Mouse (Mus musculus) CD8-positive naive resting alpha-beta T cell, adult 2 months (primary cell): ENCODE data around the gene Arsg.

Source experiments
- DNase-seq, 2 experiments: peaks; one replicate each; pipeline ENCODE4 v3.0.0; 2022; ENCODE audit warnings: low read depth in 2 of 2, low spot score in 2 of 2

Arsg gene

DNA sequence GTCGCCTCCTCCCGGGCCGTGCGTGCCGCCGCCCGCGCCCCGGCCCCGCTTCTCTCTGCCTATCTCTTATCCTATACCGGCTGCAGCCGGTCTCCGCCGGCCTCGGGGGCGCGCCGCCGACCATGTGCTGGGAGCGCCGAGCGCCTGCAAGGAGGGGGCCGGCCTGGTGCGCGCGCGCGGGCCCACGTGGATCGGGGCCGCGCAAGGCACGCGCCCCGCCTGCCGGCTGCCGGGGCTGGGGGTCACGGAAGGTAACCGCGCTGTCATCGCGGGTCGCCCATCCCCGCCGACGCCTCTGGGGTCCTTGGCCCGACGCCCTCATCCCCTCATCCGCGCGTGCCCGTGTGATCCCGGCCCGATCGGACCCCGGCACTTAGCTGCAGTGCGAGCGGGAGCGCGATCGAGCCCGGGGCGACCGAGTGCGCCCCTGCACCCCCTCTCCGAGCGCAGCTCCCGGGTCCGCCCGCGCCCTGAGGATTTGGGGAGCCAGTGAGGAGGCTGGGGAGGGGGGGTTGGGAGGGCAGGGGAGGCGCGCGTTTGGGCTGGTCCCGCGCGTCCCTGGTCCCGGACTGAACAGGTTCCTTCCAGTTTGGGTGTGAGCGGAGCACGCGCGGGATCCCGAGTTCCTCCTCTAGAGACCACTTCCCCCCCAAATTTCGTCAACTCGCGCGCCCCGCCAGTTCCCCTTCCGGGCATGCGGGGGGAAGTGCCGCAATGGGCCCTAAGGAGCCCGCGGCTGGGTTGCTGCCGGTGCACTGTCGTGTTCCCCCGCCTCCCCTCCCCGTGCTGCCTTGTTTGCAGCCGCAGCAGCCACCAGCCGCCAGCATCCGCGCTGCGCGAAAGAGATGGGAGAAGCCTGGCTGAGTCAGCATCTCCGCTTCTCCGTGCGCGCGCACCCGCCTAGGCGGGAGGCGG lies at the start of gene Arsg, which contains the start of gene Slc16a6:
Gene Arsg (plus strand): TSS at position 204 of the 915 bp plus-strand sequence.
Gene Slc16a6 (minus strand): TSS at position 428 of the 915 bp plus-strand sequence.
- DNase-seq: peak; percentile 87 to 90

- peak; percentile 99 to 100 for DNase-seq
These were observed 47.5 kb upstream of the Arsg start, which contains the start of gene Amz2 for GRCm38 (mm10) chr11:109425392-109426271. Amz2 (plus strand) TSS chr11:109425946.

GRCm38 (mm10) chr11:109426272-109426586 lies 46.9 kb upstream of the Arsg start:
- no peak for DNase-seq

GRCm38 (mm10) chr11:109427353-109427752 lies 45.8 kb upstream of the Arsg start:
- DNase-seq: no peak

GRCm38 (mm10) chr11:109434233-109434798 lies 38.9 kb upstream of the Arsg start:
- no peak for DNase-seq

DNA sequence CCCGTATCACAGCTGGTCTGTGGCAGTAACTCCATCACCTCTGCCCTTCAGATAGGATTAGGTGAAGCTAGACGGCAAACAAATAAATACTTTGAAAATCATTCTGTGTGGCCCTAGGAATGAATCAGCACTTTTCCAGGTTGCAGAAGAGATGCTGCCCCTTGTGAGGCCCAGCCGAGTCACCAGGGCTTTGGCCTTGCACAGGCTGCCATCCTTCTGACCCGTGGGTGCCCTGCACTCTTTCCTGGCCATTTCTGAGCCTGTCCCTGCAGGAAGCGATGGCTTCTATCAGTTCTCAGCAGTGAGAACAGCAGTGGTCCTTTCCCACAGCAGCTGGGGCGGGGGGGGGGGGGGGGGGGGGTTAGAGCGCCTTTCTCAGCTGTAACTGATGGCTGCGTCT lies 36.3 kb upstream of the Arsg start:
- no peak for DNase-seq

DNA sequence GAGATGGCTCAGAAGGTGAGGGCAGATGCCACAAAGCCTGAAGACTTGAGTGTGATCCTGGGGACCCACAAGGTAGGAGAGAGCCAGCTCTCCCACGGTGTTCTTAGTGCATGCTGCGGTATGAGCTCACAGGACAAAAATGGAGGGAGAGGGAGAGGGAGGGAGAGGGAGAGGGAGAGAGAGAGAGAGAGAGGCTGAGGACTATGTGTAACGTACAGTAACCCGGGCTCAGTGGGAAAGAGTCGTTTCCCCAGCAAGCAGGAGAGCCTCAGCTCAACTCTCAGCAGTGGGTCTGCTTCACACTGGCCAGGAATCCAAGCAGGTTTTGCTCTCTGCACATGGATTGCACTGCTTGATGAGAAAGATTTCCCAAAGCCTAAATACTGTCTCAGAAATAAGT lies 34.0 kb upstream of the Arsg start:
- no peak for DNase-seq

DNA sequence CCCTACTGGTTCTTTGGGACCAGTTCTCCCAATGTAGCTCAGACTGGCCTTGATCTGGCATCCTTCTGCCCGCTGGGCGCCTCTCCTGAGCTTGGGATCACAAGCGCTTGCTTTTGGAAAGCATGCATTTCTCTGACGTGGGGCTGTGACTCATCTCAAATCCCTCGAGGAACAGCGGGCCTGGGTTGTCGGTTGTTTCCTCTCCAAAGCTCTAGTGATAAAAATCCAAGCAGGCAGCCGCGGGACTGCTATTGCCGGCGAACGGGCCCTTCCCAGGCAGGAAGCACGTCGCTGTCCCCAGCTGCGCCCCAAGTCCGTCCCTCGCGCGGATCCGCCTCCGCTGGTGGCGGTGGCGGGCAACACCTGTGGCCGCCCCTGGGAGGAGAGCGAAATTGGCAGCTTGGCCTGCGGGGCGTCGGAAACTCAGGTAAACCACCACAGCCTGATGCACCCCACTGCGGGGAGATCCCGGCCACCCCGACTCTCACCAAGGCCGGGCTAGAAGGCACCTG lies 33.3 kb upstream of the Arsg start:
- DNase-seq: peak; percentile 76

DNA sequence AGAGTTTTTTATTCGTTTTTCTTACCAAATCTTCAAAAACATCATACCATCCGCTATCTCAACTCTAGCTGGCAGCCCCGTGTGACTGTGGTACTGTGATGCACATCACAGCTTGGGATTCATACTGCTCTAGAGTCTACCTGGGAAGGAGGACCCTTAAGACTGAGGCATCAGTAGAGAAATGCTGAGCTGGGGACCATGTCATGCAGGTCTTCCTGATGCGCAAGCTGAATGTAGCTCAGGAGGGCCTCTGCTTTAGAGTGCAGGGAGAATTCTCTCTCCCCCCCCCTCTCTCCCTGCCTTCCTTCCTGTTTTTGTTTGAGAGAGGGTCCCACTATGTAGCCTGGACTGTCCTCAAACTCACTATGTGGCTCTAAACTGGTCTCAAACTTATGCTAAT lies 32.5 kb upstream of the Arsg start:
- DNase-seq: no peak

DNA sequence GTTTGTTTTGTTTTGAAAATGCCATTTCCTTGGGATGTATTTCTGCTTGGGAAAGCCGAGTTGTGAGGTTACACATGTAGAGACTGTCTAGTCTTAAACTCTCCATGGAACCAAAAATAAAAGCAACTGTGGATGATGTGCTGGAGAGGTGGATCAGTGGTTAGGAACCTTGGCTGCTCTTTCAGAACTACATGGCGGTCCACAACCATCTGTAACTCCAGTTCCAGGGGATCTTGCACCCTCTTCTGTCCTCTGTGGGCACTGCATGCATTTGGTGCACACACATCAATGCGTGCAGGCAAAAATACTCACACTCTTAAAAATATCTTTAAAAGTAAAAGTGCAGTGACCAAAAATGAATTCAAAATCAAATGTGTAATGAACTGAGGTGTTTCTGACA lies 32.1 kb upstream of the Arsg start:
- peak; percentile 33 to 67 for DNase-seq

GRCm38 (mm10) chr11:109442166-109442730 lies 30.9 kb upstream of the Arsg start:
- no peak for DNase-seq

DNA sequence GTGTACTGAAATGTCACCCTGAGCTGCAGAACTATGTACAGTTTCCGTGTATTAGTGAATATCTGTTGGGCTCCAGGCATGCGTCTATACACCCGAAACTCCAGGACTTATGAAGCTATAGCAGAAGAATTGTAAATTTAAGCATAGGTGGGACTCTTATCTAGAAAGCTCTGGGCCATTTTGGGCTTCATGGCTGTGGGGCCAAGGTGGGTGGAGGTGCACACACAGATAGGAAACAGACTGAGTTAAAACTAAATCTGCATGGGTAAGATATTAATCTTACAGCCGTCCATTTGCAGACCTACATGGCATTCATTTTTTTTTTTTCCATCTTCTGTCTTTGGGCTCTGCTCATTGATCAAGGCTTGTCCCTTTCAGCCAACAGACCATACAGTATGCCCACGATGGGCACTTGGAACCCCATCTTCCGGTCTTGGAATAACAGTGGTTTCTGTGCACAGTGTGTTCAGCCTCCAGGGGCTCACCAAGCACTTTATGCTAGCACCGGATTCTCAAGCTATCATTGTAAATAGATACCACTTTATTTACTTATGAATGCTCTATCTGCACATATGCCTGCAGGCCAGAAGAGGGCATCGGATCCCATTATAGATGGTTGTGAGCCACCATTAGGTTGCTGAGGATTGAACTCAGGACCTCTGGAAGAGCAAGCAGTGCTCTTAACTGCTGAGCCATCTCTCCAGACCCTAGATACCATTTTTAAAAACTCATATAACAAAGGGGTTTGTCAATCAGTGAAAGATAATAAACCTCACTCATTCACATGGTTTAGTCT lies 29.5 kb upstream of the Arsg start:
- DNase-seq: no peak

DNA sequence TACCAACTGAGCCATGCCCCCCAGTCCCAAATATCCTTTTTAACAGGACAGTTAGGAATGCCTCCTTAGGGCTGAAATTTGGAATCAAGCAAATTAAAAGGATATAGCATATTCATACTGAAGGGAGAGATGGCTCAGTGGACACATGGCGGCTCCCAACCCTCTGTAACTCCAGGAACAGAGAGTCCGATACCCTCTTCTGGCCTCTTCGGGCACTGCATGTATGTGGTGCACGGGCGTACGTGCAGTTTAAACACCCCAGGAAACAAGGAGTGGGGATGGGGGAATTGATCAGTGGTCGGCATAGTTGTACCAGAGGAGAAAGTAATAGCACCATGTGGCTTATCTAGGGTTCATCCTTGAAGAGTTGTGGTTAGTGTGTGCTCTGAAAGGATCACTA lies 28.6 kb upstream of the Arsg start:
- peak in 1 of 2 experiments; percentile 48 for DNase-seq

DNA sequence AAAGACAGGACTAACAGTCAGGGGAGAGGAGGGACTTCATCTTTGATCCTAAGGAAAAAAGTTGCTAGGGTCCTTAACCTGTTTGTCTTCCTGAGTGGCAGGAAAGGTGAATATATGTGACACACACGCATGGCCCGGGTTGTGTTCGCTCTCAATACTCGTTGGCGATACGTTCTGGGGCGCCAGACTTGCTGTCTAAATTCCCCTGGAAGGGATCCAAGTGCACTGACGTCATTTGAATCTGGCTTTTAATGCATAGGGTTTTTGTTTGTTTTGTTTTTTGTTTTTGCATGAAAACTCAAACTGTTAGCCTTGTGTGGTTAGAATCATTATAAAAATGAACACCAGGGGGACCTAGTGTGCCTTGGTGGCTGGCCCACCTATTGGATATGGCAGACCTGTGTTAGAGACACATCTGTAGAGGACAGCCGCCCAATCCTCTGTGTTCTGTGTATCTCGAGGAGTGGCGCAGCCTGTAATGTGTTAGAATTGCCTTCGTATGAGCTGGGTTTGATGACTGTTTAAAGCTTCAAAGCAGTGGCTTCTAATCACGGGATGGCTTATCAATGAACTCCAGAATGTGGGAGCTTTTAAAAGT lies 27.6 kb upstream of the Arsg start:
- peak in 1 of 2 experiments; percentile 71 for DNase-seq

- no peak for DNase-seq
These were observed 22.0 kb upstream of the Arsg start for GRCm38 (mm10) chr11:109451169-109451568.

DNA sequence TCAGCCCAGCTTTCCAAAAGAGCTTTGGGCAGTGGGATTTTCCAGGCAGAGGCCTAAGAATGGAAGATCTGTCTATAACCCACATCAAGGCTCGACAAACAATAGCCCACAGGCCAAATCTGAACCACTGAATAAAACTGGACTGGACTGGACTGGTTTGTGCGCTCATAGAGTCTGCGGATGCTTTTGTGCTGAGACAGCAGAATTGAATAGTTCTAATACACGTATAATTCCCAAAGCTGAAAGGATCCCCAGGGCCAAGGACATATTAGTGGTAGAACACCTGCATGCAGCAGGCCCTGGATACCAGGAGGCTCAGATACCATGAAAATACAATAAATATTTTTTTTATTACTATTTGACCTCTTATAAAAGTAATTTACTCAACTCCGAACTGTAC lies 16.9 kb upstream of the Arsg start:
- DNase-seq: no peak

DNA sequence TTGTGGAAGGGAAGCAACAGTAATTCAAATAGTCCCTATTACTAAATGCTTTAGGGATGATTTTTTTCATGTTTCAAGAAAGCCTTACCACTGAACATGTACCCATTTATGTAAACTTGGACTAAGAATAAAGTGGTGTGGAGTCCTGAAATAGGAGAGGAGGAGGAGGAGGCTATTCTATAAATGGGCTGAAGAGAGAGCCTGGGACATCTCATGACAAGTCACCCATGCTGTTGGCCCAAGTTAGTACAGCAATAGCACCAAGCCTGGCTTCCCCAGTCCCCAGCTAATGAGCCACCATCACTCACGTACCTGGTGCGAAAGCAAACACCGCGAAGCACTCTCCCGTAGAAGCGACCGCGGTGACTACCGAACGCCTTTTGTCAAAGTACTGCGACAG lies 15.0 kb upstream of the Arsg start:
- no peak for DNase-seq

- no peak for DNase-seq
These were observed 12.6 kb upstream of the Arsg start for GRCm38 (mm10) chr11:109460586-109460985.

DNA sequence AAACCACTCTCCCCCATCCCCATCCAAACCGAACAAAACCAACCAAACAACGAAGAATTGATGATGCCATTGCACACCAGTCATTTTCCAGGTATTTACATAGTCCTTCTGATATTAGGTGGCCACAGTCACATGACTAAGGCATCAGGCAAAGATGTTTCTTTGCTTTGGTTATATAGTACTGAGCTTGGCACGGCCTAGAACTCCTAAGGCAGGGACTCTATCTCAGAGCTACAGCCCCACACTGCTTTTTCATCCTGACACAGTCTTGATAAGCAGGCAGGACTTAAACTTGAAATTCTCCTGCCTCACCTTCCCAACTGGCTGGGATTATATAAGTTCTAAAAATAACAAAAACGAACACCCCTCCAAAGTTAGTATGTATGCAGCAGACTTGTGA lies 8.1 kb upstream of the Arsg start:
- no peak for DNase-seq

DNA sequence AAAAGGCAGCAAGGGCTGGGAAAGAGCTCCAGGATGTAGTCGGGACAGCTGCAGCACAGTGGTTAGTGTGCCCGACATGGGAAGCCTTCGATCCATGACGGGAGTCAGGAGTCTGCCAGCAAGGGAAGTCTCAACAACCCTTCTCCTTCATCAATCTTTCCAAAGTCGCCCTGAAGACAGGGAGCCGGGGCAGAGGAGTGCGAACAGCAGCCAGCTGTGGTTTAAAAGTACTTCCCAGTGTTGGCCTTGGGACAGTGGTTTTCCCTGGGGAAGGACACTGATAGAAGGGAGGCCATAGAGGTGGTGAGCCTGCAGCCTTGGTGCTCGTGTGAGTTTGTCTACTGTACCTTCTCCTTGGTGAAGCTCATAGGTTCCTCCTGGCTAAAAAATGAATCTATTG lies 6.2 kb upstream of the Arsg start:
- DNase-seq: no peak
